Mouse (Mus musculus): Measurements from ENCODE around the gene Sez6. TPM values are rescaled to one million over a fixed set of nuclear protein-coding genes. Genes with fewer than 3 reads are reported as not detected.

Sez6 gene
- polyA plus RNA-seq, 1 experiment = 190 TPM

Other genes starting within 250 kb of the Sez6 start
- gene Nufip2, start 244.6 kb upstream of the Sez6 start, polyA plus RNA-seq (2012; rRNA removed) = 15.6 and 16.6 TPM in 2 replicates
- gene Cryba1, start 205.5 kb upstream of the Sez6 start, polyA plus RNA-seq (2012; rRNA removed) = 0.16 TPM in 1 of 2 replicates, not detected in the other
- gene Myo18a, start 167.6 kb upstream of the Sez6 start, polyA plus RNA-seq (2012; rRNA removed) = 67.7 and 73.8 TPM in 2 replicates
- not detected in 2 replicates for gene Gm10277, start 143.1 kb upstream of the Sez6 start, polyA plus RNA-seq (2012; rRNA removed)
- gene Pipox, start 36.7 kb upstream of the Sez6 start, polyA plus RNA-seq (2012; rRNA removed) = 7.0 and 8.6 TPM in 2 replicates
- gene Phf12, start 52.0 kb downstream of the Sez6 start, polyA plus RNA-seq (2012; rRNA removed) = 43.8 and 45.3 TPM in 2 replicates
- gene Dhrs13, start 101.5 kb downstream of the Sez6 start, polyA plus RNA-seq (2012; rRNA removed) = 8.8 and 11.5 TPM in 2 replicates
- 134 and 136 TPM in 2 replicates for gene Flot2, start 107.1 kb downstream of the Sez6 start, polyA plus RNA-seq (2012; rRNA removed)
- 26.7 and 28.4 TPM in 2 replicates for gene Eral1, start 149.6 kb downstream of the Sez6 start, polyA plus RNA-seq (2012; rRNA removed)
- 22.9 and 27.1 TPM in 2 replicates for gene Fam222b, start 163.9 kb downstream of the Sez6 start, polyA plus RNA-seq (2012; rRNA removed)
- gene Traf4, start 234.8 kb downstream of the Sez6 start, polyA plus RNA-seq (2012; rRNA removed) = 21.3 and 22.0 TPM in 2 replicates
- 5.7 and 7.1 TPM in 2 replicates for gene Nek8, start 245.9 kb downstream of the Sez6 start, polyA plus RNA-seq (2012; rRNA removed)
- gene Tlcd1, start 245.9 kb downstream of the Sez6 start, polyA plus RNA-seq (2012; rRNA removed) = 74.4 and 74.7 TPM in 2 replicates

Measured in frontal cortex, adult 2 months (tissue).